Mouse (Mus musculus): ENCODE data around the gene Spop.

Gene Spop

GRCm38 (mm10) chr11:95401568-95401967, 12.3 kb upstream of the Spop start:
- ChIA-PET POLR2A (interaction anchor here in 3 of 4 experiments (0.9 to 3.0 kb wide), 11 partner anchors 9 to 120 kb away, joined by 3 to 55 read pairs (median 8); partner anchors contain the start of genes Spop (in 3 of the 3), Slc35b1 (in 2 of the 3) and Kat7 (in 1 of the 3)), CTCF (interaction anchor here in 2 of 4 experiments (1.5 to 1.7 kb wide), 3 partner anchors 105 to 119 kb away, joined by 4 to 16 read pairs (median 10); no protein-coding TSS in a partner anchor)

GRCm38 (mm10) chr11:95402196-95402595, 11.7 kb upstream of the Spop start:
- ChIA-PET POLR2A (interaction anchor here (0.6 to 3.0 kb wide), 28 partner anchors 9 to 438 kb away, joined by 3 to 55 read pairs (median 4); partner anchors contain the start of genes Kat7 (in 3 of the 4), Spop (in 3 of the 4) and Slc35b1 (in 2 of the 4)), CTCF (interaction anchor here (0.6 to 1.7 kb wide), 16 partner anchors 11 to 438 kb away, joined by 3 to 17 read pairs (median 4); partner anchors contain the start of genes Slc35b1 (in 1 of the 4) and Spop (in 1 of the 4))

GRCm38 (mm10) chr11:95402658-95403101, 11.2 kb upstream of the Spop start:
- CTCF ChIA-PET = interaction anchor here (0.5 to 1.7 kb wide), 18 partner anchors 10 to 438 kb away, joined by 3 to 17 read pairs (median 3); partner anchors contain the start of genes Slc35b1 (in 1 of the 4) and Spop (in 1 of the 4)
- POLR2A ChIA-PET = interaction anchor here (0.6 to 3.0 kb wide), 31 partner anchors 8 to 438 kb away, joined by 3 to 55 read pairs (median 4); partner anchors contain the start of genes Kat7 (in 3 of the 4), Spop (in 3 of the 4) and Slc35b1 (in 2 of the 4)

GRCm38 (mm10) chr11:95403382-95404340, 10.2 kb upstream of the Spop start:
- ChIA-PET CTCF (interaction anchor here in 3 of 4 experiments (0.5 to 1.7 kb wide), 4 partner anchors 15 to 154 kb away, joined by 3 to 16 read pairs (median 6); no protein-coding TSS in a partner anchor), POLR2A (interaction anchor here in 3 of 4 experiments (0.5 to 3.2 kb wide), 17 partner anchors 10 to 273 kb away, joined by 3 to 55 read pairs (median 6); partner anchors contain the start of genes Spop (in 3 of the 3), Kat7 (in 2 of the 3) and Slc35b1 (in 2 of the 3))

GRCm38 (mm10) chr11:95405771-95406170, 8.1 kb upstream of the Spop start:
- ChIA-PET POLR2A (interaction anchor here in 2 of 4 experiments (0.5 to 3.2 kb wide), 7 partner anchors 8 to 321 kb away, joined by 4 to 37 read pairs (median 5); partner anchors contain the start of gene Spop (in 1 of the 2)), CTCF (interaction anchor here in 1 of 4 experiments (0.6 kb wide), 1 partner anchor 157 kb away, joined by 3 read pairs; no protein-coding TSS in a partner anchor)

GRCm38 (mm10) chr11:95406398-95406797, 7.5 kb upstream of the Spop start:
- CTCF ChIA-PET = interaction anchor here in 1 of 4 experiments (0.6 to 1.2 kb wide), 2 partner anchors 92 to 114 kb away, joined by 3 to 5 read pairs; no protein-coding TSS in a partner anchor
- POLR2A ChIA-PET = interaction anchor here in 2 of 4 experiments (0.7 to 3.2 kb wide), 6 partner anchors 8 to 138 kb away, joined by 4 to 37 read pairs (median 6); partner anchors contain the start of gene Spop (in 1 of the 2)

- CTCF ChIA-PET = interaction anchor here in 3 of 4 experiments (0.6 to 0.7 kb wide), 3 partner anchors 111 to 845 kb away, joined by 3 to 8 read pairs (median 3); no protein-coding TSS in a partner anchor
These were observed 4.3 kb upstream of the Spop start for GRCm38 (mm10) chr11:95409450-95410112.

GRCm38 (mm10) chr11:95411453-95412013, 2.3 kb upstream of the Spop start:
- CTCF ChIA-PET = interaction anchor here in 2 of 4 experiments (0.6 to 2.1 kb wide), 3 partner anchors 23 to 110 kb away, joined by 3 to 11 read pairs (median 4); no protein-coding TSS in a partner anchor
- POLR2A ChIA-PET = interaction anchor here in 2 of 4 experiments (1.1 to 6.0 kb wide), 6 partner anchors 9 to 71 kb away, joined by 3 to 55 read pairs (median 17); partner anchors contain the start of gene Slc35b1 (in 1 of the 2)

More at GRCm38 (mm10) chr11:95409450-95410112, 4.3 kb upstream of the Spop start:
- POLR2A ChIA-PET = interaction anchor here in 2 of 4 experiments (0.8 to 1.2 kb wide), 2 partner anchors 11 to 98 kb away, joined by 3 to 4 read pairs; no protein-coding TSS in a partner anchor

- ChIA-PET POLR2A (interaction anchor here (0.7 to 6.0 kb wide), 20 partner anchors 8 to 138 kb away, joined by 3 to 55 read pairs (median 12); partner anchors contain the start of genes Kat7 (in 2 of the 4), Nxph3 (in 1 of the 4) and Slc35b1 (in 1 of the 4)), CTCF (interaction anchor here in 3 of 4 experiments (0.6 to 4.0 kb wide), 11 partner anchors 10 to 154 kb away, joined by 3 to 31 read pairs (median 11); partner anchors contain the start of genes Nxph3 (in 1 of the 3) and Slc35b1 (in 1 of the 3))
These were observed 1.3 kb upstream of the Spop start for GRCm38 (mm10) chr11:95412615-95413014.

GRCm38 (mm10) chr11:95414536-95415161, 769 bp downstream of the Spop start:
- ChIA-PET CTCF (interaction anchor here (0.5 to 4.0 kb wide), 29 partner anchors 9 to 733 kb away, joined by 3 to 31 read pairs (median 4); partner anchors contain the start of genes Nxph3 (in 2 of the 4), Slc35b1 (in 2 of the 4) and Snf8 (in 1 of the 4)), POLR2A (interaction anchor here (0.5 to 6.0 kb wide), 81 partner anchors 8 to 836 kb away, joined by 3 to 55 read pairs (median 4); partner anchors contain the start of genes Kat7 (in 4 of the 4), Slc35b1 (in 3 of the 4), Phb (in 2 of the 4) and Atp5g1 (in 1 of the 4))

GRCm38 (mm10) chr11:95415931-95416330, 2.1 kb downstream of the Spop start:
- POLR2A ChIA-PET = interaction anchor here (0.7 to 6.0 kb wide), 17 partner anchors 8 to 328 kb away, joined by 3 to 55 read pairs (median 11); partner anchors contain the start of genes Kat7 (in 2 of the 4) and Slc35b1 (in 2 of the 4)
- CTCF ChIA-PET = interaction anchor here in 2 of 4 experiments (0.6 to 4.0 kb wide), 4 partner anchors 13 to 105 kb away, joined by 3 to 31 read pairs (median 8); no protein-coding TSS in a partner anchor

- ChIA-PET POLR2A (interaction anchor here in 1 of 4 experiments (1.2 kb wide), 1 partner anchor 92 kb away, joined by 3 read pairs; no protein-coding TSS in a partner anchor), CTCF (interaction anchor here in 1 of 4 experiments (0.5 kb wide), 1 partner anchor 15 kb away, joined by 3 read pairs; no protein-coding TSS in a partner anchor)
These were observed 3.5 kb downstream of the Spop start for GRCm38 (mm10) chr11:95417341-95417740.

GRCm38 (mm10) chr11:95420880-95421435, 7.1 kb downstream of the Spop start:
- POLR2A ChIA-PET = interaction anchor here in 2 of 4 experiments (0.6 to 1.2 kb wide), 3 partner anchors 18 to 104 kb away, joined by 3 to 5 read pairs (median 3); partner anchors contain the start of gene Slc35b1 (in 1 of the 2)

GRCm38 (mm10) chr11:95423505-95423904, 9.6 kb downstream of the Spop start:
- CTCF ChIA-PET = interaction anchor here (0.5 to 3.3 kb wide), 27 partner anchors 9 to 360 kb away, joined by 3 to 30 read pairs (median 4); partner anchors contain the start of genes Spop (in 2 of the 4), Phb (in 1 of the 4) and Slc35b1 (in 1 of the 4)
- POLR2A ChIA-PET = interaction anchor here (0.7 to 4.1 kb wide), 13 partner anchors 9 to 419 kb away, joined by 3 to 37 read pairs (median 3); partner anchors contain the start of genes Spop (in 2 of the 4) and Kat7 (in 1 of the 4)

More at GRCm38 (mm10) chr11:95420880-95421435, 7.1 kb downstream of the Spop start:
- CTCF ChIA-PET = interaction anchor here in 3 of 4 experiments (0.6 to 2.2 kb wide), 5 partner anchors 10 to 871 kb away, joined by 3 to 10 read pairs (median 3); no protein-coding TSS in a partner anchor

All from embryonic stem cell, embryonic (primary cell).